Comparison of ENCODE assay signal across 8 mouse cellular contexts in genomic region chr5:124444661-124445561, GRCm38 (mm10). TPM values are rescaled to one million over a fixed set of nuclear protein-coding genes. Genes with fewer than 3 reads are reported as not detected.
DNase-seq lines count a peak whose midpoint lies in the region; ATAC-seq and TF ChIP-seq lines count a peak whose summit lies in the region.

No protein-coding gene starts in this region.

- 12% methylated on average over 66 of the region's 66 CpGs for WGBS in forebrain, embryonic 10.5 days

- no peak for TF ChIP-seq CTCF in G1E (IDR thresholded peaks at IDR 0.05; ENCODE audit: low read depth, low read length)

- peaks cover 54% of the 10 kb centered on the region for H3K36me3 ChIP-seq in G1E (replicated peaks)
- peaks cover 44% of the 10 kb centered on the region for H3K36me3 ChIP-seq in forebrain, embryonic 10.5 days (replicated peaks)

- no peak for ATAC-seq in G1E (ENCODE audit: extremely low read depth, insufficient number of reproducible peaks, low FRiP score, poor library complexity, severe bottlenecking)

- 0 out of 2 replicates have a peak, but pooled peaks cover 2% of the 10 kb centered on the region for H3K9me3 ChIP-seq in G1E (replicated peaks)
- no peaks in the 10 kb centered on the region for H3K9me3 ChIP-seq in forebrain, embryonic 10.5 days

- H3K27me3 ChIP-seq in G1E (ENCODE audit: insufficient read depth, low read length) = no peaks in the 10 kb centered on the region
- H3K27me3 ChIP-seq in forebrain, embryonic 10.5 days (ENCODE audit: poor library complexity, severe bottlenecking) = no peaks in the 10 kb centered on the region

- H3K4me1 ChIP-seq in G1E (ENCODE audit: insufficient read depth, low read depth, low read length) = peaks cover 67% of the 10 kb centered on the region
- H3K4me1 ChIP-seq in brown adipose tissue, adult 24 weeks (ENCODE audit: control insufficient read depth, insufficient read depth, insufficient read length, low read length) = peaks cover 11% of the 10 kb centered on the region
- peaks cover 47% of the 10 kb centered on the region for H3K4me1 ChIP-seq in forebrain, embryonic 10.5 days

- intact Hi-C loops in heart, postnatal 10 days (cut with DNase I) = no loop called here

- peak; percentile 81 for DNase-seq in G1E (ENCODE audit: low spot score)
- DNase-seq in forebrain, embryonic 10.5 days (ENCODE audit: extremely low spot score, low spot score) = peak; percentile 63
- DNase-seq in heart, postnatal 10 days = peak; percentile 80 to 81
- peak; percentile 81 to 87 for DNase-seq in kidney, postnatal 4 days
- peak; percentile 79 for DNase-seq in lung, postnatal 10 days
- peak; percentile 68 for DNase-seq in retina, postnatal 7 days (ENCODE audit: low read depth, low spot score)
- DNase-seq in urinary bladder, postnatal 25 days (ENCODE audit: low spot score) = peak; percentile 68

- peak overlapping the region; percentile 27 for H3K27ac ChIP-seq in brown adipose tissue, adult 24 weeks (replicated peaks; ENCODE audit: low read depth, low read length)
- peak overlapping the region; percentile 96 for H3K27ac ChIP-seq in forebrain, embryonic 10.5 days

- peak overlapping the region; percentile 79 for H3K4me3 ChIP-seq in G1E (ENCODE audit: low read depth, low read length)
- H3K4me3 ChIP-seq in brown adipose tissue, adult 24 weeks (ENCODE audit: insufficient read depth, low read depth, low read length) = peak overlapping the region; percentile 75
- peak overlapping the region; percentile 96 for H3K4me3 ChIP-seq in forebrain, embryonic 10.5 days

RNA-seq across cellular contexts. Expression of gene Kmt5a, which starts 5.2 kb away (rescaled TPM):
- 504 and 585 TPM in 2 replicates for total RNA-seq in G1E (2014; fragmentation: Nextera tagmentation)
- 85.1 and 91.8 TPM in 2 replicates for total RNA-seq in G1E (2017)
- 293 and 320 TPM in 2 replicates for polyA plus RNA-seq in G1E (2012)
- polyA plus RNA-seq in brown adipose tissue, adult 24 weeks (2012; ENCODE audit: insufficient read depth, insufficient read length, missing spikeins) = 63.9 and 139 TPM in 2 replicates
- 41.0 and 41.6 TPM in 2 replicates for polyA plus RNA-seq in forebrain, embryonic 10.5 days (2016; fragmentation: Nextera tagmentation; extraction: Ambion mirVana)
- total RNA-seq in heart, postnatal 10 days (2021) = 100 to 1,000 TPM; 146 to 153 TPM

RNA-seq across cellular contexts. Expression of gene Sbno1, which starts 19.1 kb away (rescaled TPM):
- 260 and 302 TPM in 2 replicates for total RNA-seq in G1E (2014; fragmentation: Nextera tagmentation)
- total RNA-seq in G1E (2017) = 181 and 221 TPM in 2 replicates
- polyA plus RNA-seq in G1E (2012) = 23.1 and 29.5 TPM in 2 replicates
- 35.5 and 47.6 TPM in 2 replicates for polyA plus RNA-seq in brown adipose tissue, adult 24 weeks (2012; ENCODE audit: insufficient read depth, insufficient read length, missing spikeins)
- 85.7 and 88.3 TPM in 2 replicates for polyA plus RNA-seq in forebrain, embryonic 10.5 days (2016; fragmentation: Nextera tagmentation; extraction: Ambion mirVana)
- total RNA-seq in heart, postnatal 10 days (2021) = 10 to 100 TPM; 69.2 to 77.6 TPM

RNA-seq across cellular contexts. Expression of gene Rilpl2, which starts 33.3 kb away (rescaled TPM):
- total RNA-seq in G1E (2014; fragmentation: Nextera tagmentation) (7.8 and 10.5 TPM in 2 replicates), G1E (2017) (17.3 and 21.4 TPM in 2 replicates)
- polyA plus RNA-seq in G1E (2012) = 28.3 and 30.3 TPM in 2 replicates
- 10.8 and 15.6 TPM in 2 replicates for polyA plus RNA-seq in brown adipose tissue, adult 24 weeks (2012; ENCODE audit: insufficient read depth, insufficient read length, missing spikeins)
- 22.7 and 24.2 TPM in 2 replicates for polyA plus RNA-seq in forebrain, embryonic 10.5 days (2016; fragmentation: Nextera tagmentation; extraction: Ambion mirVana)
- 10 to 100 TPM; 11.0 to 11.4 TPM for total RNA-seq in heart, postnatal 10 days (2021)

RNA-seq across cellular contexts. Expression of gene Snrnp35, which starts 38.0 kb away (rescaled TPM):
- total RNA-seq in G1E (2014; fragmentation: Nextera tagmentation) = 8.1 and 10.2 TPM in 2 replicates
- total RNA-seq in G1E (2017) = 9.8 and 10.1 TPM in 2 replicates
- 24.4 and 26.6 TPM in 2 replicates for polyA plus RNA-seq in G1E (2012)
- 12.4 and 13.4 TPM in 2 replicates for polyA plus RNA-seq in brown adipose tissue, adult 24 weeks (2012; ENCODE audit: insufficient read depth, insufficient read length, missing spikeins)
- 35.8 and 37.2 TPM in 2 replicates for polyA plus RNA-seq in forebrain, embryonic 10.5 days (2016; fragmentation: Nextera tagmentation; extraction: Ambion mirVana)
- total RNA-seq in heart, postnatal 10 days (2021) = 10 to 100 TPM; 14.2 to 16.0 TPM
